Mouse (Mus musculus) hindbrain, embryonic 14.5 days (tissue): ENCODE results near the gene Nelfb. TPM values are rescaled to one million over a fixed set of nuclear protein-coding genes. Genes with fewer than 3 reads are reported as not detected.

Experiments used
- ATAC-seq: fragments of 200-750 bp; cut with Nextera tagmentation; 2 replicates; pipeline ENCODE4 v1.8.0; 2017; ENCODE audit warnings: moderate number of reproducible peaks, mild to moderate bottlenecking, moderate TSS enrichment, moderate library complexity; ENCODE audit not compliant: low FRiP score
- DNase-seq: peaks from one replicate; pipeline ENCODE4 v3.0.0-alpha.2; 2015; ENCODE audit warnings: low spot score
- H3K27ac ChIP-seq: fragments of 300-500 bp; sonication (generic); 2 replicates; pipeline ENCODE4 v1.5.1; 2014; ENCODE audit warnings: mild to moderate bottlenecking, moderate library complexity
- H3K27me3 ChIP-seq: fragments of 300-500 bp; sonication (generic); 2 replicates; pipeline ENCODE4 v1.6.1; 2014; ENCODE audit warnings: mild to moderate bottlenecking, low read length, mixed read lengths; ENCODE audit not compliant: control insufficient read depth, insufficient read depth
- H3K36me3 ChIP-seq: fragments of 300-500 bp; sonication (generic); replicated peaks from 2 replicates; pipeline ENCODE4 v1.6.1; 2014; ENCODE audit not compliant: control insufficient read depth, insufficient read depth
- H3K4me1 ChIP-seq: fragments of 300-500 bp; sonication (generic); replicated peaks from 2 replicates; pipeline ENCODE4 v1.6.1; 2014; ENCODE audit warnings: antibody characterized with exemption, low read length, mixed read lengths; ENCODE audit not compliant: control insufficient read depth, insufficient read depth
- H3K4me2 ChIP-seq: fragments of 300-500 bp; sonication (generic); replicated peaks from 2 replicates; pipeline ENCODE4 v1.6.1; 2014; ENCODE audit warnings: mild to moderate bottlenecking, moderate library complexity
- H3K4me3 ChIP-seq: fragments of 300-500 bp; sonication (generic); replicated peaks from 2 replicates; pipeline ENCODE4 v1.5.1; 2014; ENCODE audit warnings: mild to moderate bottlenecking, low read length
- H3K9ac ChIP-seq: fragments of 300-500 bp; sonication (generic); 2 replicates; pipeline ENCODE4 v1.6.1; 2014
- H3K9me3 ChIP-seq: fragments of 300-500 bp; sonication (generic); 2 replicates; pipeline ENCODE4 v1.6.1; 2016; ENCODE audit warnings: low read length; ENCODE audit not compliant: control insufficient read depth
- WGBS: fragments of 180-500 bp; shearing (Covaris S2); extraction: QIAGEN DNeasy Blood & Tissue Kit; methylation state at CpG from one replicate; pipeline ENCODE4 v1.1.7; 2014; 5-methylcytosine and 5-hydroxymethylcytosine counted together
- polyA plus RNA-seq: library from polyadenylated mRNA; unstranded; fragments of >200 nt; fragmentation: Nextera tagmentation; extraction: Ambion mirVana; gene quantifications from 2 replicates; pipeline ENCODE4 v1.2.1, GENCODE M21; 2014

The Nelfb gene
- polyA plus RNA-seq, 1 experiment from 2014 or later = 88.0 TPM

GRCm38 (mm10) chr2:25195211-25196156 is 15.8 kb downstream of the Nelfb start:
- ATAC-seq (no peak), DNase-seq (no peak)
- Histone ChIP-seq H3K4me1 (no peaks in the 10 kb centered on the region), H3K36me3 (peaks cover 26% of the 10 kb centered on the region), H3K9ac (no peak overlapping the region), H3K4me3 (no peak overlapping the region; the same call in 1 of the 2 replicates), H3K4me2 (peak overlapping the region; percentile 25), H3K27me3 (peaks cover 25% of the 10 kb centered on the region), H3K27ac (no peak overlapping the region), H3K9me3 (no peaks in the 10 kb centered on the region)
- 22% methylated on average over 55 of the region's 55 CpGs for WGBS

DNA sequence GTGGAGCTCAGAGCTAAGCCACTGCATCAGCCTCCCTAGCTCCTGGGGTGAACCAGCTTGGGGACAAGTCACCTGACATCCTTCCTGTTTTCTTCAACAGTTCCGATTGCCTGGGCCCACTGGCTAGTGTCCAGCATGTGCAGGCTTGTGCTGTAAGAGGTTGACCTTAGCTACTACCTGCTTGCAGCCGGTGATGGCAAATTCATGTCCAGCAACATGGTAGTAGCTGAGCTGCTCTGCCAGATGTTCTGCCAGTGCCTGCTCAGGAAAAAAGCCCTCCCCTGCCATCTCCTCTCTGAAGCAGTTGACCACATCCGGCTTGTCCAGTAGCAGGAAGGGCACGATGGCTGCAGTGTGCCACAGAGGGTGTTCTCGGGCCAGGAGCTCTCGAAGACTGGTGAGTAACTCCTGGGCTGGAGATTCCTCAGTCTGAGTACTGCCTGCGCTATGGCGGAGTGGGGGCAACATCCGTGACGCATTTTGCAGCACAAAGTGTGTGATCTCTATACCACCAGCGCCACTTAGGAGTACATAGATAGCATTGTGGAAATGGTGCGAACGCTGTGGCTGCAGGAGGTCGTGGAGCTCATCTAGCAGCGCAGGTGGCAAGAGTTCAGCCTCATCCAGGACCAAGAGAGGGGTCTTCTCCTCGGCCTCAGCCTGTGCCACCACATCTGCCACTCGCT is 16.7 kb downstream of the Nelfb start:
- 81% methylated on average over 17 of the region's 17 CpGs for WGBS

GRCm38 (mm10) chr2:25194006-25194405 is 17.3 kb downstream of the Nelfb start:
- no peak overlapping the region for H3K9ac ChIP-seq
- no peak for DNase-seq
- H3K27ac ChIP-seq = no peak overlapping the region
- H3K4me3 ChIP-seq = no peak overlapping the region
- peaks cover 11% of the 10 kb centered on the region for H3K36me3 ChIP-seq
- no peaks in the 10 kb centered on the region for H3K4me1 ChIP-seq
- H3K9me3 ChIP-seq = no peaks in the 10 kb centered on the region
- no peak overlapping the region for H3K4me2 ChIP-seq
- peaks cover 25% of the 10 kb centered on the region for H3K27me3 ChIP-seq
- ATAC-seq = 0 out of 2 replicates have a peak, but pooled peaks have one; percentile 18
- 78% methylated on average over 5 of the region's 5 CpGs for WGBS

More for the DNA sequence above, 16.7 kb downstream of the Nelfb start:
- H3K9me3 ChIP-seq = no peaks in the 10 kb centered on the region
- no peak overlapping the region for H3K9ac ChIP-seq
- H3K4me1 ChIP-seq = no peaks in the 10 kb centered on the region
- no peak overlapping the region for H3K4me3 ChIP-seq
- H3K4me2 ChIP-seq = no peak overlapping the region
- peaks cover 25% of the 10 kb centered on the region for H3K27me3 ChIP-seq
- no peak for ATAC-seq
- no peak overlapping the region for H3K27ac ChIP-seq
- peaks cover 18% of the 10 kb centered on the region for H3K36me3 ChIP-seq
- no peak for DNase-seq

DNA sequence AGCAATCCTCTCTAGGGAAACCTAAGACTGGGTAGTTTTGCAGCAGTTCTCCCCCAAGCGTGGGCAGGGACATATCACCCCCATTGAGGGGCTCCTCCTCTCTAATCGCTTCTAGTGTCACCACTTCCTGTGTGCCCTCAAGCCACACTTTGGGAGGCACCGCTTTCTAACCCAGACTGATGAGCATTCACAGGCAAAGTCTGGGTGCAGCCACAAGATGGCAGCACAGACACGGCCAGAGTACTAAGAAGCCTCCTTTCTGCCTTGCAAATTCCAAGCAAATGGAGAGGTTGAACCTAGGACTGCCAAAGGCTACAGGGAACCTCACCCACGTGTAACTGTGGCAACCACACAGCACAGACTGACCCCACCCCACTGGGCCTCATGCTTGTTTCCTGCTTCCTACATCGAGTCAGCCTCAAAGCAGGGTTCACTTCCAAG is 17.9 kb downstream of the Nelfb start:
- Histone ChIP-seq H3K9ac (no peak overlapping the region), H3K27ac (no peak overlapping the region), H3K4me3 (no peak overlapping the region), H3K36me3 (peaks cover 5% of the 10 kb centered on the region; the same call in 1 of the 2 replicates), H3K27me3 (peaks cover 25% of the 10 kb centered on the region), H3K4me2 (no peak overlapping the region), H3K4me1 (no peaks in the 10 kb centered on the region), H3K9me3 (no peaks in the 10 kb centered on the region)
- WGBS = 2% methylated on average over 6 of the region's 6 CpGs
- peak; percentile 76 for ATAC-seq
- DNase-seq = peak; percentile 90

GRCm38 (mm10) chr2:25187841-25188240 is 23.4 kb downstream of the Nelfb start:
- Histone ChIP-seq H3K27ac (no peak overlapping the region), H3K4me3 (no peak overlapping the region), H3K36me3 (no peaks in the 10 kb centered on the region), H3K4me1 (peaks cover 5% of the 10 kb centered on the region; the same call in 1 of the 2 replicates), H3K4me2 (no peak overlapping the region), H3K9me3 (no peaks in the 10 kb centered on the region), H3K9ac (no peak overlapping the region), H3K27me3 (no peaks in the 10 kb centered on the region)
- 80% methylated on average over 6 of the region's 6 CpGs for WGBS
- no peak for ATAC-seq
- DNase-seq = no peak

DNA sequence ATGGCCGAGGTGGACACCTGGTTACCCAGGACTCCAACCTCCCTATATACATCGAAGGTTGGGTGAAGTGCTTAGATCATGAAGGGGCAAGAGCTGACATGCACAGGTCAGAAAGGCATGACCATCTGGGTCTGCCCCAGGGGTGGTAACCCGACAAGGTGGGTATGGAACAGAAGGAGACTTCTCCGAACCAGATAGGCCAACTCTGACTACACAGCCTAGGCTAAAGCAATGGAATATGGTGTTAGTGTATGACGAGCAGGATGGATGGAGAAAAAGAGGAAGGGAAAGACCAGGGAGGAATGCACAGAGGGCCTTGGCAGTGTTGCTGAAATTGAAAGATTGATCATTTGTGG is 24.7 kb downstream of the Nelfb start:
- WGBS = 28% methylated on average over 5 of the region's 5 CpGs
- H3K27ac ChIP-seq = no peak overlapping the region

GRCm38 (mm10) chr2:25185625-25186574 is 25.4 kb downstream of the Nelfb start:
- peaks cover 22% of the 10 kb centered on the region; the same call in 1 of the 2 replicates for H3K4me1 ChIP-seq

More for the DNA sequence above, 24.7 kb downstream of the Nelfb start:
- Histone ChIP-seq H3K36me3 (no peaks in the 10 kb centered on the region), H3K4me2 (peak overlapping the region; percentile 90), H3K4me3 (peak overlapping the region; percentile 46), H3K9ac (peak overlapping the region; percentile 71), H3K4me1 (peaks cover 17% of the 10 kb centered on the region; the same call in 1 of the 2 replicates), H3K27me3 (no peaks in the 10 kb centered on the region), H3K9me3 (no peaks in the 10 kb centered on the region)
- ATAC-seq = no peak; the same call in 1 of the 2 replicates
- no peak for DNase-seq

DNA sequence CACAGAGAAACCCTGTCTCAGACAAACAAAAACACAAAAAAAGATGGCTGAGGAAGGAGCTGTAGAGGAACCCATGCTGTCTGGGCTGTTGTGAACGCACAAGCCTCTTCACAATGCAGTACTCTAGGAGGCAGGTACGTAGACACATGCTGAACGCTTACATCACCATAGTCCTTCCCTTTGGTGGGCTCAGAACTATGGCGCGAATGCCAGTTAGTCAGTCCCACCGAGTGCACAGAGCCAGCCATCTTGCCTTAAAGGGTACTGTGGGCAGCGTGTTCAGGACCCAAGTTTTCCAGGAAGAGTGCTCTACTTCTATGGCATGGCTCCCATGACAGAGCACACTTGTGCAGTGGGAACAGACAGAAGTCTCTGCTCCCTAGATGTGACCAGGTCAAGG is 26.8 kb downstream of the Nelfb start:
- DNase-seq (no peak), ATAC-seq (no peak)
- Histone ChIP-seq H3K4me1 (peaks cover 30% of the 10 kb centered on the region; the same call in 1 of the 2 replicates), H3K9me3 (no peaks in the 10 kb centered on the region), H3K9ac (no peak overlapping the region), H3K36me3 (no peaks in the 10 kb centered on the region), H3K27me3 (no peaks in the 10 kb centered on the region), H3K27ac (no peak overlapping the region), H3K4me2 (peak overlapping the region; percentile 90; the same call in 1 of the 2 replicates), H3K4me3 (no peak overlapping the region)
- 85% methylated on average over 7 of the region's 7 CpGs for WGBS

More at GRCm38 (mm10) chr2:25185625-25186574, 25.4 kb downstream of the Nelfb start:
- Histone ChIP-seq H3K9me3 (no peaks in the 10 kb centered on the region), H3K4me2 (peak overlapping the region; percentile 90), H3K36me3 (no peaks in the 10 kb centered on the region), H3K27me3 (no peaks in the 10 kb centered on the region), H3K9ac (peak overlapping the region; percentile 71), H3K4me3 (peak overlapping the region; percentile 46), H3K27ac (peak overlapping the region; percentile 89)
- ATAC-seq (peak; percentile 74), DNase-seq (peak; percentile 72)
- WGBS = 1% methylated on average over 53 of the region's 64 CpGs
